ENCODE assay signal across 8 mouse cellular contexts in the genomic region with DNA sequence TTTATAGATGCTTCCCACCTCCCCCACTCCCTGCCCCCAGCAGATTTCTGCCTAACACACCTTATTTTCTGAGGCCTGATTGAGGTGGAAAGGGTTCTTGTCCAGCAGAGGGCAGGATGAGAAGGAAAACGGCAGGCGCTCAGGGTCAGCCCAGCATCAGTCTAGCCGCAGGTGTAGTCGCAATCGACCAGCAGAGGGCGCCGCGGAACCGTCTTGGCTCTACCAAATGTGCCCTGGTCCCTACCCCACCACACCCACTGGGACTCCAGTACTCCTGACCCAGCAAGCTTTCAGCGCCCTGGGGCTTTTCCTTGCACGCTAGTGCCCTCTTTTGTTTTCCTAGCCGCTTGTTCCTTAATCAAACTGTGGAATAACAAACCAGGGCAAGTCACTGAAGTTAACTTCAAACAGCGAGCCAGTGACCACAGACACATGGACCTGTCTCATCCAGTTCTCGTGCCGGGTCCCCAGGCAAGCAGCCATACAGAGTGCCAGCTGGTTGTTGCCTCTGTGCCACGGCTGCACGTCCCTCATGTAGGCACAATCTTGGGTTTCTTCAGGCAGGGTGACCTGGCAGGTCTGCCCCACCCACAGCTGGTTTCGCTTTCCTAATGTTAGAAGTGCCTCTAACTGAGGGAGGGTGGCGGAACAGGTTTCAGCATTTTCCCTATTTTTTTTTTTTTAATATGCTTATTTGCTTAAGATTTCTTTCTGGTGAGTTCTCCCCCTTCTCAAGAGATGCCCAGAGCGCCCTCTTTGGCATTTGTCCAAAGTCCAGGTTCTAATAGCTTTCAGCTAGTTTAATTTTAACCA. TPM values are rescaled to one million over a fixed set of nuclear protein-coding genes. Genes with fewer than 3 reads are reported as not detected.
DNase-seq lines count a peak whose midpoint lies in the region; ATAC-seq and TF ChIP-seq lines count a peak whose summit lies in the region.

No protein-coding gene starts in this region.

- no peak for TF ChIP-seq EP300 in heart, postnatal 0 days (IDR thresholded peaks at IDR 0.05; ENCODE audit: low read depth)
- TF ChIP-seq EP300 in liver, embryonic 14.5 days (IDR thresholded peaks at IDR 0.05; ENCODE audit: low read depth), result no peak

- WGBS in forebrain, embryonic 12.5 days, result 13% methylated on average over 20 of the region's 20 CpGs
- 17% methylated on average over 20 of the region's 20 CpGs for WGBS in heart, postnatal 0 days
- 20% methylated on average over 20 of the region's 20 CpGs for WGBS in liver, embryonic 14.5 days (ENCODE audit: insufficient replicate concordance)
- 15% methylated on average over 20 of the region's 20 CpGs for WGBS in stomach, embryonic 15.5 days

- no peak overlapping the region for H3K27ac ChIP-seq in forebrain, embryonic 12.5 days
- no peak overlapping the region for H3K27ac ChIP-seq in heart, postnatal 0 days (ENCODE audit: low read depth)
- no peak overlapping the region for H3K27ac ChIP-seq in liver, embryonic 14.5 days
- H3K27ac ChIP-seq in stomach, embryonic 15.5 days, result peak overlapping the region; percentile 95

- H3K9me3 ChIP-seq in E14TG2a.4 (ENCODE audit: low read length), result no peaks in the 10 kb centered on the region
- H3K9me3 ChIP-seq in forebrain, embryonic 12.5 days, result no peaks in the 10 kb centered on the region
- no peaks in the 10 kb centered on the region for H3K9me3 ChIP-seq in heart, postnatal 0 days (replicated peaks; ENCODE audit: control insufficient read depth, low read length)
- H3K9me3 ChIP-seq in liver, embryonic 14.5 days (ENCODE audit: control insufficient read depth, low read length), result no peaks in the 10 kb centered on the region
- H3K9me3 ChIP-seq in stomach, embryonic 15.5 days, result no peaks in the 10 kb centered on the region

- peak; percentile 88 for ATAC-seq in forebrain, embryonic 12.5 days (ENCODE audit: low FRiP score)
- ATAC-seq in heart, postnatal 0 days (ENCODE audit: insufficient read depth, low read depth), result peak; percentile 99
- peak; percentile 91 for ATAC-seq in liver, embryonic 14.5 days (ENCODE audit: insufficient read depth)
- ATAC-seq in stomach, embryonic 15.5 days (ENCODE audit: insufficient read depth, low FRiP score, low read depth), result peak; percentile 92

- peak; percentile 88 for TF ChIP-seq CTCF in E14TG2a.4 (conservative IDR thresholded peaks at IDR 0.05; ENCODE audit: low read length)
- TF ChIP-seq CTCF in heart, postnatal 0 days (IDR thresholded peaks at IDR 0.05; ENCODE audit: low read depth), result peak; percentile 99
- peak; percentile 99 for TF ChIP-seq CTCF in liver, embryonic 14.5 days (IDR thresholded peaks at IDR 0.05; ENCODE audit: low read depth)

- no peaks in the 10 kb centered on the region for H3K36me3 ChIP-seq in E14TG2a.4 (ENCODE audit: insufficient read depth, low read length)
- no peaks in the 10 kb centered on the region for H3K36me3 ChIP-seq in forebrain, embryonic 12.5 days (replicated peaks)
- H3K36me3 ChIP-seq in heart, postnatal 0 days (replicated peaks; ENCODE audit: control insufficient read depth, insufficient read depth, low read length), result no peaks in the 10 kb centered on the region
- no peaks in the 10 kb centered on the region for H3K36me3 ChIP-seq in liver, embryonic 14.5 days (replicated peaks; ENCODE audit: control insufficient read depth, insufficient read depth, low read depth)
- no peaks in the 10 kb centered on the region for H3K36me3 ChIP-seq in stomach, embryonic 15.5 days

- peak overlapping the region; percentile 8; the same call in 1 of the 2 replicates for H3K4me3 ChIP-seq in E14TG2a.4 (replicated peaks; ENCODE audit: low read length)
- 0 out of 2 replicates have a peak overlapping the region, but pooled peaks have one; percentile 3 for H3K4me3 ChIP-seq in forebrain, embryonic 12.5 days (replicated peaks)
- peak overlapping the region; percentile 31 for H3K4me3 ChIP-seq in heart, postnatal 0 days (ENCODE audit: low read depth, low read length)
- H3K4me3 ChIP-seq in liver, embryonic 14.5 days (ENCODE audit: insufficient read depth in 1 of 2, low read depth in 2 of 2, low read length in 2 of 2), result no peak overlapping the region
- H3K4me3 ChIP-seq in stomach, embryonic 15.5 days (replicated peaks), result peak overlapping the region; percentile 24

- H3K9ac ChIP-seq in forebrain, embryonic 12.5 days, result no peak overlapping the region
- H3K9ac ChIP-seq in heart, postnatal 0 days (replicated peaks; ENCODE audit: low read depth, low read length), result 0 out of 2 replicates have a peak overlapping the region, but pooled peaks have one; percentile 30
- H3K9ac ChIP-seq in liver, embryonic 14.5 days (replicated peaks), result no peak overlapping the region
- H3K9ac ChIP-seq in stomach, embryonic 15.5 days, result no peak overlapping the region

- peak; percentile 92 for DNase-seq in c-Kit-positive CD71-positive TER-119-negative erythroid progenitor cells, embryonic 14.5 days (ENCODE audit: low read depth)
- peak; percentile 84 for DNase-seq in heart, postnatal 0 days (ENCODE audit: low spot score)
- peak; percentile 98 to 99 for DNase-seq in kidney, postnatal 36 days
- DNase-seq in liver, embryonic 14.5 days (ENCODE audit: low read depth in 3 of 3, low spot score in 3 of 3), result peak; percentile 76 to 83 (median 80)
- peak; percentile 98 for DNase-seq in neural tube, embryonic 10.5 days (ENCODE audit: extremely low spot score, low spot score)

- peak overlapping the region; percentile 25 for H3K4me2 ChIP-seq in forebrain, embryonic 12.5 days
- H3K4me2 ChIP-seq in heart, postnatal 0 days (ENCODE audit: low read depth, low read length), result peak overlapping the region; percentile 57
- H3K4me2 ChIP-seq in liver, embryonic 14.5 days (ENCODE audit: low read depth), result peak overlapping the region; percentile 55
- peak overlapping the region; percentile 54 for H3K4me2 ChIP-seq in stomach, embryonic 15.5 days

- peaks cover 29% of the 10 kb centered on the region for H3K27me3 ChIP-seq in E14TG2a.4 (ENCODE audit: insufficient read depth, low read length)
- H3K27me3 ChIP-seq in forebrain, embryonic 12.5 days, result peaks cover 26% of the 10 kb centered on the region
- H3K27me3 ChIP-seq in heart, postnatal 0 days (ENCODE audit: control insufficient read depth, insufficient read depth, low read length), result no peaks in the 10 kb centered on the region
- no peaks in the 10 kb centered on the region for H3K27me3 ChIP-seq in liver, embryonic 14.5 days (ENCODE audit: control insufficient read depth, insufficient read depth, low read length)
- H3K27me3 ChIP-seq in stomach, embryonic 15.5 days (replicated peaks), result no peaks in the 10 kb centered on the region

- peaks cover 31% of the 10 kb centered on the region for H3K4me1 ChIP-seq in E14TG2a.4 (replicated peaks; ENCODE audit: low read depth, low read length)
- peaks cover 13% of the 10 kb centered on the region for H3K4me1 ChIP-seq in forebrain, embryonic 12.5 days
- peaks cover 3% of the 10 kb centered on the region; the same call in 1 of the 2 replicates for H3K4me1 ChIP-seq in heart, postnatal 0 days (ENCODE audit: control insufficient read depth, insufficient read depth)
- peaks cover 2% of the 10 kb centered on the region in 2 experiments; a peak in 1 of 4 replicates for H3K4me1 ChIP-seq in liver, embryonic 14.5 days (replicated peaks; ENCODE audit: control insufficient read depth in 2 of 2, insufficient read depth in 2 of 2, low read length in 1 of 2)
- peaks cover 7% of the 10 kb centered on the region for H3K4me1 ChIP-seq in stomach, embryonic 15.5 days

RNA-seq across cellular contexts. Expression of gene Snx32, which starts 19.2 kb away (rescaled TPM):
- 29.3 and 29.5 TPM in 2 replicates for polyA plus RNA-seq in forebrain, embryonic 12.5 days (2016; fragmentation: Nextera tagmentation; extraction: Ambion mirVana)
- 8.6 and 22.6 TPM in 2 replicates for total RNA-seq in heart, postnatal 0 days (2014; rRNA removed; ENCODE audit: low replicate concordance)
- polyA plus RNA-seq in heart, postnatal 0 days (2015; fragmentation: Nextera tagmentation; extraction: Ambion mirVana), result 9.1 and 9.3 TPM in 2 replicates
- polyA plus RNA-seq in liver, embryonic 14.5 days (2012; rRNA removed), result 9.0 and 9.3 TPM in 2 replicates
- 4.7 and 5.5 TPM in 2 replicates for polyA plus RNA-seq in liver, embryonic 14.5 days (2014; fragmentation: Nextera tagmentation; extraction: Ambion mirVana)
- 8.8 and 11.1 TPM in 2 replicates for polyA plus RNA-seq in stomach, embryonic 15.5 days (2015; fragmentation: Nextera tagmentation; extraction: Ambion mirVana)

RNA-seq across cellular contexts. Expression of gene 1700020D05Rik, which starts 25.9 kb away (rescaled TPM):
- 0.26 TPM in 1 of 2 replicates, not detected in the other for polyA plus RNA-seq in forebrain, embryonic 12.5 days (2016; fragmentation: Nextera tagmentation; extraction: Ambion mirVana)
- not detected in 2 replicates for total RNA-seq in heart, postnatal 0 days (2014; rRNA removed; ENCODE audit: low replicate concordance)
- not detected in 2 replicates for polyA plus RNA-seq in heart, postnatal 0 days (2015; fragmentation: Nextera tagmentation; extraction: Ambion mirVana)
- polyA plus RNA-seq in liver, embryonic 14.5 days (2012; rRNA removed), result 0.81 TPM in 2 replicates
- polyA plus RNA-seq in liver, embryonic 14.5 days (2014; fragmentation: Nextera tagmentation; extraction: Ambion mirVana), result not detected in 2 replicates
- not detected in 2 replicates for polyA plus RNA-seq in stomach, embryonic 15.5 days (2015; fragmentation: Nextera tagmentation; extraction: Ambion mirVana)

RNA-seq across cellular contexts. Expression of gene Ovol1, which starts 30.9 kb away (rescaled TPM):
- 0.22 and 0.27 TPM in 2 replicates for polyA plus RNA-seq in forebrain, embryonic 12.5 days (2016; fragmentation: Nextera tagmentation; extraction: Ambion mirVana)
- not detected in 2 replicates for total RNA-seq in heart, postnatal 0 days (2014; rRNA removed; ENCODE audit: low replicate concordance)
- polyA plus RNA-seq in heart, postnatal 0 days (2015; fragmentation: Nextera tagmentation; extraction: Ambion mirVana), result 0.05 TPM in 1 of 2 replicates, not detected in the other
- 0.01 and 0.02 TPM in 2 replicates for polyA plus RNA-seq in liver, embryonic 14.5 days (2012; rRNA removed)
- polyA plus RNA-seq in liver, embryonic 14.5 days (2014; fragmentation: Nextera tagmentation; extraction: Ambion mirVana), result not detected in 2 replicates
- polyA plus RNA-seq in stomach, embryonic 15.5 days (2015; fragmentation: Nextera tagmentation; extraction: Ambion mirVana), result 14.6 and 17.8 TPM in 2 replicates

RNA-seq across cellular contexts. Expression of gene Ap5b1, which starts 38.3 kb away (rescaled TPM):
- 1.6 TPM in 2 replicates for polyA plus RNA-seq in forebrain, embryonic 12.5 days (2016; fragmentation: Nextera tagmentation; extraction: Ambion mirVana)
- total RNA-seq in heart, postnatal 0 days (2014; rRNA removed; ENCODE audit: low replicate concordance), result 5.8 and 12.9 TPM in 2 replicates
- polyA plus RNA-seq in heart, postnatal 0 days (2015; fragmentation: Nextera tagmentation; extraction: Ambion mirVana), result 1.7 and 2.0 TPM in 2 replicates
- 1.3 and 1.5 TPM in 2 replicates for polyA plus RNA-seq in liver, embryonic 14.5 days (2012; rRNA removed)
- polyA plus RNA-seq in liver, embryonic 14.5 days (2014; fragmentation: Nextera tagmentation; extraction: Ambion mirVana), result 1.4 and 1.8 TPM in 2 replicates
- polyA plus RNA-seq in stomach, embryonic 15.5 days (2015; fragmentation: Nextera tagmentation; extraction: Ambion mirVana), result 7.1 and 8.3 TPM in 2 replicates

RNA-seq across cellular contexts. Expression of gene Cfl1, which starts 39.3 kb away (rescaled TPM):
- polyA plus RNA-seq in forebrain, embryonic 12.5 days (2016; fragmentation: Nextera tagmentation; extraction: Ambion mirVana), result 3,168 and 3,195 TPM in 2 replicates
- total RNA-seq in heart, postnatal 0 days (2014; rRNA removed; ENCODE audit: low replicate concordance), result 448 and 685 TPM in 2 replicates
- polyA plus RNA-seq in heart, postnatal 0 days (2015; fragmentation: Nextera tagmentation; extraction: Ambion mirVana), result 948 and 963 TPM in 2 replicates
- polyA plus RNA-seq in liver, embryonic 14.5 days (2012; rRNA removed), result 432 and 443 TPM in 2 replicates
- polyA plus RNA-seq in liver, embryonic 14.5 days (2014; fragmentation: Nextera tagmentation; extraction: Ambion mirVana), result 1,304 and 1,332 TPM in 2 replicates
- polyA plus RNA-seq in stomach, embryonic 15.5 days (2015; fragmentation: Nextera tagmentation; extraction: Ambion mirVana), result 2,358 and 2,394 TPM in 2 replicates

Comparison
In these comparisons a context has a peak if more than half of its experiments do, and no peak if none do; other contexts are left out.
1. H3K4me3 ChIP-seq: peak in E14TG2a.4 (single experiment), forebrain, embryonic 12.5 days (single experiment), heart, postnatal 0 days (single experiment) and stomach, embryonic 15.5 days (single experiment); none in liver, embryonic 14.5 days (0 of 2).
2. RNA of gene Ovol1, which starts 30.9 kb away (polyA plus RNA-seq): 14.6 to 17.8 TPM in stomach, embryonic 15.5 days; 0.22 to 0.27 TPM in forebrain, embryonic 12.5 days, 0.05 TPM in heart, postnatal 0 days and 0.01 to 0.02 TPM in liver, embryonic 14.5 days; every median in the first group is over 10 times any median in the second.
3. Peak in every context shown above with its lines, with median percentiles within 50 percentile points of each other: CTCF ChIP-seq, DNase-seq, ATAC-seq and H3K4me2 ChIP-seq.